12 mouse cellular contexts compared by ENCODE assay signal in genomic region chr8:11459016-11459415, GRCm38 (mm10). TPM values are rescaled to one million over a fixed set of nuclear protein-coding genes. Genes with fewer than 3 reads are reported as not detected.
DNase-seq lines count a peak whose midpoint lies in the region; ATAC-seq and TF ChIP-seq lines count a peak whose summit lies in the region.
"Had no signal": no experiment of that assay in that cellular context is flagged by ENCODE, and none has a peak within 500 bp of the region (broad histone marks: within the 10 kb centered on the region; RNA-seq: fewer than 3 reads in every experiment).

No protein-coding gene starts in this region.

- peaks cover 4% of the 10 kb centered on the region; the same call in 1 of the 2 replicates for H3K36me3 ChIP-seq in heart, embryonic 10.5 days
- H3K36me3 ChIP-seq in intestine, postnatal 0 days (ENCODE audit: control insufficient read depth, insufficient read depth), result peaks cover 2% of the 10 kb centered on the region; the same call in 1 of the 2 replicates
- H3K36me3 ChIP-seq in liver, embryonic 11.5 days (ENCODE audit: control insufficient read depth, insufficient read depth, low read length), result no peaks in the 10 kb centered on the region
- no peaks in the 10 kb centered on the region for H3K36me3 ChIP-seq in forebrain, embryonic 11.5 days (ENCODE audit: control insufficient read depth, insufficient read depth, low read length)
- H3K36me3 ChIP-seq: limb, embryonic 15.5 days had no signal

- H3K9me3 ChIP-seq in heart, embryonic 10.5 days, result no peaks in the 10 kb centered on the region
- no peaks in the 10 kb centered on the region for H3K9me3 ChIP-seq in intestine, postnatal 0 days (ENCODE audit: control insufficient read depth)
- H3K9me3 ChIP-seq in liver, embryonic 11.5 days (ENCODE audit: control insufficient read depth, low read length), result no peaks in the 10 kb centered on the region
- no peaks in the 10 kb centered on the region for H3K9me3 ChIP-seq in forebrain, embryonic 11.5 days (ENCODE audit: control insufficient read depth, low read length)
- H3K9me3 ChIP-seq: limb, embryonic 15.5 days had no signal

- H3K4me3 ChIP-seq in heart, embryonic 10.5 days, result no peak overlapping the region
- H3K4me3 ChIP-seq in brown adipose tissue, adult 24 weeks (ENCODE audit: insufficient read depth, low read depth, low read length), result no peak overlapping the region
- no peak overlapping the region for H3K4me3 ChIP-seq in intestine, postnatal 0 days (ENCODE audit: low read depth, low read length)
- H3K4me3 ChIP-seq in liver, embryonic 11.5 days (ENCODE audit: low read depth, low read length), result no peak overlapping the region
- no peak overlapping the region for H3K4me3 ChIP-seq in forebrain, embryonic 11.5 days (ENCODE audit: low read depth, low read length)
- H3K4me3 ChIP-seq: limb, embryonic 15.5 days; myocyte had no signal

- peak overlapping the region; percentile 35 for H3K4me2 ChIP-seq in intestine, postnatal 0 days (replicated peaks; ENCODE audit: low read depth)
- no peak overlapping the region; the same call in 1 of the 2 replicates for H3K4me2 ChIP-seq in liver, embryonic 11.5 days
- no peak overlapping the region for H3K4me2 ChIP-seq in forebrain, embryonic 11.5 days (ENCODE audit: low read depth, low read length, severe bottlenecking)
- H3K4me2 ChIP-seq: limb, embryonic 15.5 days had no signal

- WGBS in heart, embryonic 10.5 days, result 56% methylated on average over 5 of the region's 5 CpGs
- WGBS in intestine, postnatal 0 days, result 15% methylated on average over 5 of the region's 5 CpGs
- 44% methylated on average over 5 of the region's 5 CpGs for WGBS in liver, embryonic 11.5 days
- WGBS in forebrain, embryonic 11.5 days, result 58% methylated on average over 5 of the region's 5 CpGs

- peak; percentile 73 for ATAC-seq in intestine, postnatal 0 days
- 0 out of 2 replicates have a peak, but pooled peaks have one; percentile 19 for ATAC-seq in liver, embryonic 11.5 days (replicated peaks; ENCODE audit: low FRiP score)
- ATAC-seq in erythroid progenitor cell, adult 5-6 weeks (replicated peaks; ENCODE audit: low FRiP score, poor library complexity, severe bottlenecking), result no peak
- no peak for ATAC-seq in forebrain, embryonic 11.5 days (replicated peaks; ENCODE audit: low FRiP score)

- peaks cover 51% of the 10 kb centered on the region for H3K4me1 ChIP-seq in heart, embryonic 10.5 days
- H3K4me1 ChIP-seq in brown adipose tissue, adult 24 weeks (ENCODE audit: control insufficient read depth, insufficient read depth, insufficient read length, low read length), result peaks cover 26% of the 10 kb centered on the region
- peaks cover 11% of the 10 kb centered on the region for H3K4me1 ChIP-seq in intestine, postnatal 0 days (replicated peaks; ENCODE audit: control insufficient read depth, insufficient read depth, low read length)
- H3K4me1 ChIP-seq in liver, embryonic 11.5 days (replicated peaks; ENCODE audit: control insufficient read depth, insufficient read depth, low read length), result peaks cover 8% of the 10 kb centered on the region
- 0 out of 2 replicates have a peak, but pooled peaks cover under 1% of the 10 kb centered on the region for H3K4me1 ChIP-seq in forebrain, embryonic 11.5 days (replicated peaks; ENCODE audit: control insufficient read depth, insufficient read depth, low read length)

- H3K9ac ChIP-seq in intestine, postnatal 0 days (ENCODE audit: low read depth, low read length), result peak overlapping the region; percentile 37; the same call in 1 of the 2 replicates
- H3K9ac ChIP-seq in liver, embryonic 11.5 days (ENCODE audit: low read depth, low read length), result no peak overlapping the region
- no peak overlapping the region for H3K9ac ChIP-seq in forebrain, embryonic 11.5 days (ENCODE audit: low read length)
- H3K9ac ChIP-seq: limb, embryonic 15.5 days had no signal

- H3K27me3 ChIP-seq in heart, embryonic 10.5 days (ENCODE audit: insufficient read depth, poor library complexity, severe bottlenecking), result no peaks in the 10 kb centered on the region
- H3K27me3 ChIP-seq in intestine, postnatal 0 days (replicated peaks; ENCODE audit: control insufficient read depth, insufficient read depth, low read length), result no peaks in the 10 kb centered on the region
- no peaks in the 10 kb centered on the region for H3K27me3 ChIP-seq in liver, embryonic 11.5 days (replicated peaks; ENCODE audit: control insufficient read depth, insufficient read depth, low read length)
- no peaks in the 10 kb centered on the region for H3K27me3 ChIP-seq in forebrain, embryonic 11.5 days (ENCODE audit: control insufficient read depth, insufficient read depth, low read length)
- H3K27me3 ChIP-seq: limb, embryonic 15.5 days had no signal

- TF ChIP-seq CTCF in intestine, postnatal 0 days (IDR thresholded peaks at IDR 0.05; ENCODE audit: low read depth), result no peak

- no peak for DNase-seq in heart, embryonic 10.5 days (ENCODE audit: low spot score)
- DNase-seq in heart, adult 8-10 months (ENCODE audit: low spot score), result no peak
- no peak for DNase-seq in liver, embryonic 11.5 days (ENCODE audit: low spot score)
- DNase-seq in forebrain, embryonic 11.5 days (ENCODE audit: low spot score), result no peak
- DNase-seq in thymus, adult 18-20 months, result no peak
- DNase-seq: right cerebral cortex, adult 18-20 months; thymus, adult 2 months had no signal

- peak overlapping the region; percentile 42; the same call in 1 of the 2 replicates for H3K27ac ChIP-seq in heart, embryonic 10.5 days
- peak overlapping the region; percentile 56; the same call in 1 of the 2 replicates for H3K27ac ChIP-seq in brown adipose tissue, adult 24 weeks (replicated peaks; ENCODE audit: low read depth, low read length)
- peak overlapping the region; percentile 89 for H3K27ac ChIP-seq in intestine, postnatal 0 days (ENCODE audit: low read depth, low read length)
- H3K27ac ChIP-seq in liver, embryonic 11.5 days (ENCODE audit: low read depth, low read length), result peak overlapping the region; percentile 56
- no peak overlapping the region for H3K27ac ChIP-seq in forebrain, embryonic 11.5 days (ENCODE audit: low read depth, low read length)
- H3K27ac ChIP-seq: limb, embryonic 15.5 days had no signal

RNA-seq across cellular contexts. Expression of gene Rab20, which starts 19.5 kb away (rescaled TPM):
- 11.2 and 21.9 TPM in 2 replicates for polyA plus RNA-seq in heart, embryonic 10.5 days (2016; fragmentation: Nextera tagmentation; extraction: Ambion mirVana)
- total RNA-seq in heart, adult 8-10 months (2022), result 10 to 100 TPM; 21.9 to 36.4 (median 28.1) TPM
- polyA plus RNA-seq in brown adipose tissue, adult 24 weeks (2012; ENCODE audit: insufficient read depth, insufficient read length, missing spikeins), result 1.6 and 3.2 TPM in 2 replicates
- 42.4 and 43.5 TPM in 2 replicates for polyA plus RNA-seq in intestine, postnatal 0 days (2015; fragmentation: Nextera tagmentation; extraction: Ambion mirVana)
- 3.2 and 4.5 TPM in 2 replicates for polyA plus RNA-seq in liver, embryonic 11.5 days (2014; fragmentation: Nextera tagmentation; extraction: Ambion mirVana)
- 2.9 TPM in 1 of 2 replicates, not detected in the other for total RNA-seq in erythroid progenitor cell, adult 5-6 weeks (2015; ENCODE audit: low replicate concordance)
- 2.8 and 3.6 TPM in 2 replicates for total RNA-seq in erythroid progenitor cell, adult 5-6 weeks (2017; ENCODE audit: low replicate concordance)
- 0.53 and 0.75 TPM in 2 replicates for polyA plus RNA-seq in forebrain, embryonic 11.5 days (2014; fragmentation: Nextera tagmentation; extraction: Ambion mirVana)

RNA-seq across cellular contexts. Expression of gene Naxd, which starts 38.3 kb away (rescaled TPM):
- polyA plus RNA-seq in heart, embryonic 10.5 days (2016; fragmentation: Nextera tagmentation; extraction: Ambion mirVana), result 86.1 and 92.1 TPM in 2 replicates
- 10 to 100 TPM; 30.7 to 35.3 (median 32.1) TPM for total RNA-seq in heart, adult 8-10 months (2022)
- polyA plus RNA-seq in brown adipose tissue, adult 24 weeks (2012; ENCODE audit: insufficient read depth, insufficient read length, missing spikeins), result 65.0 and 69.8 TPM in 2 replicates
- polyA plus RNA-seq in intestine, postnatal 0 days (2015; fragmentation: Nextera tagmentation; extraction: Ambion mirVana), result 82.8 and 83.5 TPM in 2 replicates
- 68.7 and 73.8 TPM in 2 replicates for polyA plus RNA-seq in liver, embryonic 11.5 days (2014; fragmentation: Nextera tagmentation; extraction: Ambion mirVana)
- total RNA-seq in erythroid progenitor cell, adult 5-6 weeks (2015; ENCODE audit: low replicate concordance), result 20.2 and 42.8 TPM in 2 replicates
- total RNA-seq in erythroid progenitor cell, adult 5-6 weeks (2017; ENCODE audit: low replicate concordance), result 12.9 and 24.0 TPM in 2 replicates
- 99.2 and 110 TPM in 2 replicates for polyA plus RNA-seq in forebrain, embryonic 11.5 days (2014; fragmentation: Nextera tagmentation; extraction: Ambion mirVana)

Comparison
In these comparisons a context has a peak if more than half of its experiments do, and no peak if none do; other contexts are left out.
1. ATAC-seq: peak in intestine, postnatal 0 days (single experiment) and liver, embryonic 11.5 days (single experiment); none in erythroid progenitor cell, adult 5-6 weeks (single experiment) and forebrain, embryonic 11.5 days (single experiment).